Comparison of ENCODE assay signal across 8 mouse cellular contexts in the genomic region with DNA sequence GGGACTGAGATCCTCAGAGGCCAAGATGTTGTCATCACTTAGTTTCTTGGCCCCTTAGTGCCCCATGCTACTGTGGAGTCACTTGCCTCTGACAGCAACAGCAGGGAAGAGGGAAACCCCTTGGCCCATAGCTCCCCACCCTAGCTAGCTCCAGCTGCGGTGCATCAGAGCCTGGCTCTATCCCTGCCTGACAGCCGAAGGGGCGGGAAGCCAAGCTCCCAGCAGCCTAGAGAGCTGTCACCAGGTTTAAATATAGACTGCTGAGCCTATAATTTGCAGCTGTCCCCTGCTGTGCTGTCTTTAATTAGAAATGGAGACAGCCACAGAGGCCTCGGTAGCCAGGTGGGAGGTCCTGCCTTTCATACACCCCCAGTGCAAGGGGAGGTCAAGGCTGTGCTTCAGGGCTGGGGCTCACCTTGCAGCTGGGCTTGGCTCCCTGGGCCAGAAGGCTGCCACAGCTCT. TPM values are rescaled to one million over a fixed set of nuclear protein-coding genes. Genes with fewer than 3 reads are reported as not detected.
DNase-seq lines count a peak whose midpoint lies in the region; ATAC-seq and TF ChIP-seq lines count a peak whose summit lies in the region.

No protein-coding gene starts in this region.

- no peak overlapping the region for H3K9ac ChIP-seq in intestine, embryonic 16.5 days (ENCODE audit: low read depth, low read length)
- no peak overlapping the region for H3K9ac ChIP-seq in limb, embryonic 14.5 days (ENCODE audit: low read depth, low read length, severe bottlenecking)

- no peak overlapping the region for H3K4me3 ChIP-seq in embryonic facial prominence, embryonic 10.5 days
- H3K4me3 ChIP-seq in intestine, embryonic 16.5 days (ENCODE audit: low read length): no peak overlapping the region
- H3K4me3 ChIP-seq in limb, embryonic 14.5 days (replicated peaks; ENCODE audit: low read length): no peak overlapping the region

- WGBS in embryonic facial prominence, embryonic 10.5 days: 8% methylated on average over 4 of the region's 4 CpGs
- 11% methylated on average over 4 of the region's 4 CpGs for WGBS in intestine, embryonic 16.5 days
- 2% methylated on average over 4 of the region's 4 CpGs for WGBS in limb, embryonic 14.5 days

- peak; percentile 49 for DNase-seq in cerebellum, adult 11-12 months
- peak; percentile 58 for DNase-seq in embryonic facial prominence, embryonic 10.5 days (ENCODE audit: low spot score)
- peak; percentile 99 for DNase-seq in heart, adult 11 months
- DNase-seq in limb, embryonic 14.5 days (ENCODE audit: low spot score): peak; percentile 83
- peak; percentile 36 for DNase-seq in retina, adult 2 months (ENCODE audit: low read depth, low spot score)
- DNase-seq in thymus, postnatal 0 days (ENCODE audit: low spot score): no peak
- DNase-seq in adrenal gland, adult 18-20 months (ENCODE audit: low spot score in 2 of 2): no peak

- peaks cover 32% of the 10 kb centered on the region for H3K27me3 ChIP-seq in embryonic facial prominence, embryonic 10.5 days (replicated peaks; ENCODE audit: low read depth, poor library complexity, severe bottlenecking)
- no peaks in the 10 kb centered on the region; the same call in 1 of the 2 replicates for H3K27me3 ChIP-seq in intestine, embryonic 16.5 days (replicated peaks; ENCODE audit: control insufficient read depth, insufficient read depth, low read length)
- no peaks in the 10 kb centered on the region for H3K27me3 ChIP-seq in limb, embryonic 14.5 days (ENCODE audit: control insufficient read depth, insufficient read depth, low read length)

- no peaks in the 10 kb centered on the region for H3K36me3 ChIP-seq in embryonic facial prominence, embryonic 10.5 days (replicated peaks)
- no peaks in the 10 kb centered on the region for H3K36me3 ChIP-seq in intestine, embryonic 16.5 days (ENCODE audit: control insufficient read depth, insufficient read depth, low read length)
- no peaks in the 10 kb centered on the region for H3K36me3 ChIP-seq in limb, embryonic 14.5 days (ENCODE audit: control insufficient read depth, insufficient read depth, low read length)

- H3K27ac ChIP-seq in embryonic facial prominence, embryonic 10.5 days (replicated peaks): no peak overlapping the region
- H3K27ac ChIP-seq in intestine, embryonic 16.5 days (ENCODE audit: low read length): peak overlapping the region; percentile 5; the same call in 1 of the 2 replicates
- no peak overlapping the region for H3K27ac ChIP-seq in limb, embryonic 14.5 days (replicated peaks; ENCODE audit: low read depth, low read length)

- H3K9me3 ChIP-seq in embryonic facial prominence, embryonic 10.5 days: no peaks in the 10 kb centered on the region
- H3K9me3 ChIP-seq in intestine, embryonic 16.5 days (ENCODE audit: control insufficient read depth, low read length): no peaks in the 10 kb centered on the region
- H3K9me3 ChIP-seq in limb, embryonic 14.5 days (ENCODE audit: control insufficient read depth, low read length): no peaks in the 10 kb centered on the region

- no peak overlapping the region for H3K4me2 ChIP-seq in intestine, embryonic 16.5 days (ENCODE audit: low read depth, low read length)
- no peak overlapping the region for H3K4me2 ChIP-seq in limb, embryonic 14.5 days (replicated peaks; ENCODE audit: low read depth, low read length, severe bottlenecking)

- H3K4me1 ChIP-seq in embryonic facial prominence, embryonic 10.5 days: peaks cover 30% of the 10 kb centered on the region
- H3K4me1 ChIP-seq in intestine, embryonic 16.5 days (ENCODE audit: control insufficient read depth, insufficient read depth, low read length): 0 out of 2 replicates have a peak, but pooled peaks cover 3% of the 10 kb centered on the region
- peaks cover 6% of the 10 kb centered on the region; the same call in 1 of the 2 replicates for H3K4me1 ChIP-seq in limb, embryonic 14.5 days (ENCODE audit: control insufficient read depth, insufficient read depth, low read length)

- no peak for TF ChIP-seq POLR2A in limb, embryonic 14.5 days (IDR thresholded peaks at IDR 0.05; ENCODE audit: borderline replicate concordance, extremely low read depth, insufficient read depth, insufficient read length)

- ATAC-seq in intestine, embryonic 16.5 days: peak; percentile 94
- ATAC-seq in limb, embryonic 14.5 days (ENCODE audit: low FRiP score, low read depth): peak; percentile 76

RNA-seq across cellular contexts. Expression of gene Sec13, which starts 54.7 kb away (rescaled TPM):
- 288 and 292 TPM in 2 replicates for polyA plus RNA-seq in embryonic facial prominence, embryonic 10.5 days (2016; fragmentation: Nextera tagmentation; extraction: Ambion mirVana)
- 307 and 317 TPM in 2 replicates for polyA plus RNA-seq in intestine, embryonic 16.5 days (2015; fragmentation: Nextera tagmentation; extraction: Ambion mirVana)
- polyA plus RNA-seq in limb, embryonic 14.5 days (2012; rRNA removed): 314 and 328 TPM in 2 replicates
- polyA plus RNA-seq in limb, embryonic 14.5 days (2014; fragmentation: Nextera tagmentation; extraction: Ambion mirVana): 318 and 326 TPM in 2 replicates
- polyA plus RNA-seq in thymus, postnatal 0 days (2015; fragmentation: Nextera tagmentation; extraction: Ambion mirVana): 223 and 234 TPM in 2 replicates
- 100 to 1,000 TPM; 111 to 113 TPM for total RNA-seq in adrenal gland, adult 18-20 months (2021)

Comparison
In these comparisons a context has a peak if more than half of its experiments do, and no peak if none do; other contexts are left out.
1. DNase-seq: peak in cerebellum, adult 11-12 months (single experiment), embryonic facial prominence, embryonic 10.5 days (single experiment), heart, adult 11 months (single experiment), limb, embryonic 14.5 days (single experiment) and retina, adult 2 months (single experiment); none in thymus, postnatal 0 days (single experiment) and adrenal gland, adult 18-20 months (0 of 2).